Mouse (Mus musculus) CH12F3 (cell line): ENCODE measurements around the gene Umodl1.

Source experiments
- in situ Hi-C: fragments of 300-500 bp; cut with MboI; formaldehyde crosslinking; loops from 2 replicates; pipeline ENCODE4 v1.14.3; 2020; ENCODE audit warnings: low sequenced_read_pairs

Umodl1 gene

DNA sequence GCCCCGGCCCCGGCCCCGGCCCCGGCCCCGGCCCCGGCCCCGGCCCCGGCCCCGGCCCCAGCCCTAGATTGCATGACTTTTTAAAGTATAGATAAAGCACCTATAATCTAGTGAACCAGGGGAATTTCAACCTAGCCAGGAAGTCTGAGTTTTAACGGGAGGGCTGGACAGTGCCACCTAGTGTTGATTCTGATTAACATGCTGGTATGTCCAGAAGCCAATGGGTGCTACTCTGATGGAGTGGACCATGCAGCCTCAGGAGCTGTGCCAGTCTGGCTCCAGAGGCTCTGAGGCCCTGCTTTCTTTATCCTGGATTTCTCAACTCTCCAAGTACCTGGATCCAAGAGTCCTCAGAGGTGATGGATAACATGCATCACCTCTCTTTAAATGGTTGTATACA, 35.8 kb downstream of the Umodl1 start:
- in situ Hi-C loops: no loop called here

DNA sequence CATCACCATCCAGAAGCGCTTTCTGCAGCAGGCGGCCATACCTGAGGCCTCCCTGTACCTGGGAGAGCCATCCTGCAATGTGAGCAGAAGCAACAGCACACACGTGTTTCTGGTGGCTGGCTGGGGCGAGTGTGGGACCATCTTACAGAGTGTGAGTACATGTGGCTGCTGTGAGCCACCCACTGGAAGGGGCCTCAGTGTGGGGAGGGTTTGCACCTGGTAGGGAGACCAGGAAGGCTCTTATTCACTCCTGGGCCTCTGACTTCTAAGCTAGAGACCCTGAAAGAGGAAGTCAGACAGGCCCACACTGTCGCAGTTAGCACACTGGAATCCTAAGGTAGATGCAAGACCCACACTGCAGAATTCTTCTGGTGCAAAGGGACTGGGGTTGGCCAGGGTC, 41.9 kb downstream of the Umodl1 start:
- in situ Hi-C loops: no loop called here

DNA sequence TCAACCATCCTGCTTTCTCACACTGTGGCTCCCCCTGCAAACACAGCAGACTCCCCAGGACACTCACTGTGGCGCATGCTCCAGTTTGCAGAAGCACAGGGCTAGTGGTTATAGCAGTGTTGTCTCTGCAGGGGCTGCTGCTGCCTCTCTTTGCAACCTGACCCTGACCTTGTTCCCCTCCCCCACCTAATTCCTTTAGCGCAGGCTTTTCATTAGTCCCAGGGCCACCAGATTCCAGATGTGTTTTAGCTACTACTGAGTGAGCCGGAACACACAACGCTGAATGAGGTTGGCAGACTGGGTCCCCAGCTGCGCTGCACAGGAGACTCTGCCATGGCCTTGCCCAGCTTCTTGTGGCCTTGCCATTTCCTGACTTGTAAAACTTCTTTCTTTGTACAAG, 46.5 kb downstream of the Umodl1 start:
- in situ Hi-C loops: no loop called here

DNA sequence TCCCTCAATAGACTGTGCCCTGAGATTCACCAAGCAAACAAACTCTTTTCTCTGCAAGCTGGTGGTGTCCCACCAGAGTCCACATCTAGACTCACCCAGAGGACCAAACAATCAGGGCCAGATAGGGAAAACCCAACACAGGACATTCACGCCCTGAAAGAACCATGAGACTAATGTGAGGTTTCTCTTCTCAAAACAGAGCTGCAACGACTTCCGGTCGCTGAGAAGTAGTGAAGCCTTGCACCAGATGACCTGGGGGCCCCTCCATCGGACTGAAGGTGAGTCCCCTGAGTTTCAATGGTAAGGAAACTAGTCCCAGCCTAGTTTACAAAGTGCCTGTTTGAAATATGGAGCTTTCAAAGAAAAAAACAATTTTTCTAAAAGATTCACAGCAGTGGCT, 48.2 kb downstream of the Umodl1 start:
- in situ Hi-C loops: no loop called here

DNA sequence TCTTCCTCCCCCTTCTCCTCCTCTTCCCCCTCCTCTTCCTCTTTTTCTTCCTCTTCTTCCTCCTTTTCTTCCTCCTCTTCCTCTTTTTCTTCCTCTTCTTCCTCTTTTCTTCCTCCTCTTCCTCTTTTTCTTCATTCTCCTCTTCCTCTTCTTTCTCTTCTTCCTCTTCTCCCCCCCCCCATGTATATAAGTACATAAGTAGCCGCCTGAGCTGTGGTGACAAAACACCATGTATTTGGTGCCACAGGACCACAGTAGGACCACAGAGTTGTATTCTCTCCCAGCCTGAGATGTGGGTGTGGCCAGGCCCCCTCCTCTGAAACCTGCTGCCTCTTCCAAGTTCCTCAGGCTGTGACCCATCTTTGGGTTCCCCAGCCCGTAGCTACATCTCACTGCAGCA, 50.8 kb downstream of the Umodl1 start:
- in situ Hi-C loops: no loop called here

DNA sequence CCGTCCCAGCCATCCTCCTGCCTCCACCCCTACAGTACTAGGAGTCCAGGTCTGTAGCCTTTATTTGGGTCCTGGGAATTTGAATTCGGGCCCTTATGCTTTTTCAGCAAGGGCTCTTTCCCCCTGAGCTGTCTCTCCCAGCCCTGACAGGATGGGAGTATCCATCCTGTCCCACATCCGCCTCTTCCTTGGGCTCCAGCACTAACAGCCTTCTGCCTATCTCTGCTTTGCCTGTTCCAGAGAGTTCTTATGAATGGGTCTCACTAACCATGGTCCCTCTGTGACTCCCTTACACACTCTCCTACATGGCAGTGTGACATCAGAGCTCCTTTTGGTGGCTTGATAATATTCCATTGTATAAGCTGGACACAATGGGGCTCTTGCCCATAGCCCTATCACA, 52.9 kb downstream of the Umodl1 start:
- in situ Hi-C loops: no loop called here

DNA sequence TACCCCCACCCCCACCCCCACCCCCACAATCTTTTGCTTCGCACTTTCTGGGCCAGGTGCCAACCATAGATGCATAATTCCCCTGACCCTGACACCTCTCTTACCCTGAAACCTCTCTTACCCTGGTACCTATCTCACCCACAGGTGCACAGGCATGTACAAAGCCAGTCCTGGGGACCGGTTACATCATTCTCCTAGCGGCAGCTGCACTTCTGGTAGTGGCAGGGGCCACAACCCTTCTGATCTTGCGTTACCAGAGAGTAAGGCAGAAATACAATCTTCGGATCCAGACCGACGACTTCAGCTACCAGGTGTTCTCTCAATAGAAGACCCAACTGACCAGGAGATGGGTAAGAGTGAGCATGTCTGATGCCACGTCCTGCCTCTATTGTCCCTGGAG, 54.0 kb downstream of the Umodl1 start:
- in situ Hi-C loops: no loop called here

DNA sequence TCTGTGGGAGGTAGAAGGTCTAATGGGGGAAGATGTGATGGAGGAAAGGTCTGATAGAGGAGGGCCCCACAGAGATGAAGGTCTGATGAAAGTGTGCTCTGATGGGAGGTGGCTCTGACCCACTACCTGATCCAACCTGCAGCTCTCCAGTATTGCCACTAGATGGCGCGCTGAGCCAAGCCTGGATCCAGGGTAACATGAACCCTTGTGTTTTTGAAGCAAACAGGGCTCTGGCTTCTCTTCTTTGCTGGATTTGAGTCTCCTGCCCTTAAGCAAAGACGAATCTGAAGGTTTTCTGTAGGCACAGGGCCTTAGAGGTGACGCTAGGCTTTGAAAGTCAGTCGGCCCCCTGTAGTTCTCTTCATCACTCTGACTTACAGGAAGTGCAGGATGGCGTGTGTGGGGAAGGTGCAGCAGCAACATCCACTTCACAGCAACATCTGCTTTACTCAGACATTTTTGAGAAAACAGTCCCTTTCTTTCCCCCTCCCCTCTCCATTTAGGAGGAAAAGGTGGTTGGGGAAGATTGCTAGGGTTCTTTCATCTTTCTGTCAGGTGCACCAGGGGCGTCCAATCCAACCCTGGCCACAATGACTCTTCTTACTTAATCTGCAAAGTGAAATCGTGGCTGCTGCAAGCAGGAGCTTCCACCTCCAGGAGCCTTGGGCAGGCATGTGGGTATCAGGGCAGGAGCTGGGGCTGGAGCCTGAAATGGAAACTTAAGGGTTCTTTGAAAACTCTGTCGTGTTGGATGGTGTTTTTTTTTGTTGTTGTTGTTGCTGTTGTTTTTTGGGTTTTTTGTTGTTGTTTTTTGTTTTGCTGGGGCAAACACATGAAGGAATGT, 57.3 kb downstream of the Umodl1 start:
- in situ Hi-C loops: no loop called here

DNA sequence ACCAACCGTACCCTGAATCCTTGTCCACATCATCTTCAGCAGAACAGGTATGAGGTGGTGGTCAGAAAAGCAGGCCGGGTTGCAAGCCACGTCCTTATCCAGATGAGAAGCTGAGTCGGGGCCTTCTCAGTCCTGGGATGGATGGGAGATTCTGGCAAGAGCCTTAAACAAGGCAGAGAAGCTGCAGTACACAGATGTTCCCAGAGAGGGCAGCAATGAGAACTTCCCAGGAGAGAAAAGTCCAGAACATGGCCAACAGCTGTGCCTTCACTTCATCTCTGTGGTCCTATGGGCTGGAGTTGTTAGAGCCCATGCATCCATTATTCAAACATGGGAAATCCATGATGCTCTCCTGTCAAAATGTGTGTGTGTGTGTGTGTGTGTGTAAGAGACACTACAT, 63.8 kb downstream of the Umodl1 start:
- in situ Hi-C loops: loop anchor here (5.0 kb wide), 1 partner anchor 99 kb away; no protein-coding TSS in a partner anchor

DNA sequence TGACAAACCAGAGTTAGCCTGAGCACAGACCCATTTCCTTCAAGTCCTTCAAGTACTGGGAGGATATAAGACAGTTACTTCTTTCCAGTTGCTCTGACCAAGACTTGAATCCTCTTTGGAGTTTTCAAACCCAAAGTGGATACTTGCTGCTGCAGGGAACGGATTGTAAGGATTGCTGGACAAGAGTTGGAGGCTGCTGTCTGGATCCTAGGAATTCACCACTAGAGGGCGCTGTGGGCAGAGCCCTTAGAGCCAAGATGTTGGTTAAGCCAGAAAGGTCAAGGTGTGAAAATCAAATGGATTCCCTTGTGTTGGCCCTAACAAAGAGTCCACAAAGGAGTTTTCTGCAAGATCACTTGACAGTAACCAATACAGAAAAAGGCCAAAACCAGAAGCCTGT, 65.1 kb downstream of the Umodl1 start:
- in situ Hi-C loops: loop anchor here (5.0 kb wide), 1 partner anchor 98 kb away; no protein-coding TSS in a partner anchor

DNA sequence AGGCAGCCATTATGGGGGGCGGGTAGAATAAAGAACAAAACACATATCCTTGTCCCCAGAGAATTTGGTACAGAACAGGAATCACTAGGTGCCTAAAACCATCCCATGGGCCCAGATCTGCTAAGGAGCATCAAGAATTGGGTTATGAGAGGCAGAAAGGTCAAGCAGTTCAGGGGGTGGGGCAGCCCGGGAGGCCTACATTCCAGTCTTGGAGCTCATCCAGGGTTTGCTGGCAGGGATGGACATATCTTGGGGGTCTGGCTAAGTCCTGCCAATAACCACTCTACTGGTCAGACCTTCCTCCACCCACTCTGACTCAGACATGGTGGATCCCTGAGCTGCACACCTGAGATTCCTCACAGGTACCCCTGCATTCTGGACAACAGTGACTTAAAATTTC, 65.6 kb downstream of the Umodl1 start:
- in situ Hi-C loops: no loop called here

DNA sequence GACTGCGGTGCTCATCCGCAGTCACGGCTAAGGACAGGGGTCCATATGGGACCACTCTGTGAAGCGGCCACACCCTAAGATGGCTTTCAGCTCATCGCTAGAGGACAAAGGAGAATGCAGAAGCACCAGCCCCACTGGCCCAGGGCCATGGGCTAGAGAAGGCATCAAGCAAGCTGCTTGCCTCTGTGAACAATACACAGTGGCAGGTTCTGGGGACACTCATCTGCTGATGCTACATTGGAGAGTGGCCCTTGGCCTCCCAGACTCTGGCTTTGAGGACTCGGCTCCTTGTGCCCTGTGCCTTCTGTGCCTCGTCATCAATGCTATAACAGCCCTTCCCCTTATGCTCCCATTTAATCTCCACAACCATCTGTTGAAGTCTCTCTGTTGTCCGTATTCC, 66.8 kb downstream of the Umodl1 start:
- in situ Hi-C loops: no loop called here

DNA sequence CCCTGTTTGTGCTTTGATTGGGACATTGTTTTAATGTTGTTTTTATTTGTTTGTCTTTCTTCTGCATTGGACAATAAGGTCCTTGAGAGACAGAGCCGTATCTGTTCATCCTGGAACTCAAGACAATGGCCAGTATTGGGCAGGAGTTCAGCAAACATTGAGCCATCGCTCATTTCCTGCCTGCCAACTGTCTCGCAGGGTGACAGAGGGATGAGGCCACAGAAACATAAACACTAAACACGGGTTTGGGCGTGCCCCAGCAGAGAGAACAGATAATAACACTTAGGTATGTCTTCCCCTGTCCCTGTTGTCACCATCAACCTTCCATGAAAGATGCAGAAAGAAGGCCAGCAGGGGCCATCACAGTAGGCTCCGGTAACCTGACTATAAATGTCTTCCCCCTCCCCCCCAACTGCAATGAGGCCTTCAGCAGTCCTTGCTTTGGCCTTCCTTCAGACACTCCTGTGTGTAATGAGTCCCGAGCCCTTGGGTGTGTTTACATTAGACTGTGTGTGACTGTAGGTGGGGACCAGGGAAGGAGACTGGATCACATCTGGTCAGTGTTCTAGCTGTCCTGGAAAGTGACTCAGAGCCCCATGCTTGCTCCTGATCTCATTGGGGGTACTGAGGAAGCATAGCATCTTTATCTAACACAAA, 69.8 kb downstream of the Umodl1 start:
- in situ Hi-C loops: no loop called here

DNA sequence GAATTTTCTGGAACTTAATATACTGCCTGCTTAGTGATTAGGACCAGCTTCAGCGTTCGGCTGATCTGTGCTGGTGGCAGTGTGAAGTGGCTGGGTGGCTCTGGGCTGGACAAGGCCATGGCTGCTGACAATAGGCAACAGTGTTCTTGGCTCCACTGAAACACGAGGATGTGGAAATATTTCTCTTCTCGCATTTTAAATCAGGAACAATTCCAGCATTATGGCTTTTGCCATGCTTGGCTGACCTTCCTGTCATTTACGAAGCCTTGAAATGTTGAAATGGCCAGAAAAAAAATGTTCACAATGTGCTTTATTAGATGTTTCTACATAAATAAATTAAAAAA, 70.3 kb downstream of the Umodl1 start:
- in situ Hi-C loops: no loop called here

DNA sequence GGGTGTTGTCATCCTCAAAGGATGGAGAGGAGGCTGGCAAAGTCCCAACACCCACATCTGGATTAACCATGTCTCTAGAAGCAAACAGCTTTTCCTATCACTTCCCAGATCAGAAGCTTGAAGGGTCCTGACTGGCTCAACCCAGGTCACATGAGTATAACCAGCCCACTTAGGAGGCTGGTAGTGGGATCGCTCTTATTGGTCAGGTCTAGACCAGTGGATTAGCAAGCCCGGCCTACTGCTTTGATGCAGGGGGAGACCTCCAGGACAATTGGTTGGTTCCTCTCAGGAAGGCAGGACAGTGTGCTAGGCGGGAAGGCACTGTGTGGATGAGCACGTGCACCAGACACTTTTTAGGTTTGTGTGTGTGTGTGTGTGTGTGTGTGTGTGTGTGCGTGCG, 72.5 kb downstream of the Umodl1 start:
- in situ Hi-C loops: no loop called here

DNA sequence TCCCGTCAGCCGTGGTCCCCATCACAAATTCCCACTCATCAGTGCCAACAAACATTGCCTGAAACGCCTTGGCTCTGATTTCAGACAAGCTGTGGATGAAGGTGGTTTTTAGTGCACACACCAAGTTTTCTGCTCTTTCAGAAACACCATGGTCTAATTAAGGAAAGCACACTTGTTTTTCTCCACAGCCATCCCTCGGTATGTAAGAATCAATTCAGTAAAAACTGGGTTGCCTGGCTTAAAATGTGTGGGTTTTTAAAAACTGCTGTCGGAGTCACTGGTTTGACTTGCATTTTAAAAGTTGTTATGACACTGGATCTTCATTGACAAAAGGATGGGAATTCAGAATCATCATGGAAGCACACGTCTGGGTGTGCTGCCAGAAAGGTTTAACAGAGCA, 73.3 kb downstream of the Umodl1 start:
- in situ Hi-C loops: no loop called here

DNA sequence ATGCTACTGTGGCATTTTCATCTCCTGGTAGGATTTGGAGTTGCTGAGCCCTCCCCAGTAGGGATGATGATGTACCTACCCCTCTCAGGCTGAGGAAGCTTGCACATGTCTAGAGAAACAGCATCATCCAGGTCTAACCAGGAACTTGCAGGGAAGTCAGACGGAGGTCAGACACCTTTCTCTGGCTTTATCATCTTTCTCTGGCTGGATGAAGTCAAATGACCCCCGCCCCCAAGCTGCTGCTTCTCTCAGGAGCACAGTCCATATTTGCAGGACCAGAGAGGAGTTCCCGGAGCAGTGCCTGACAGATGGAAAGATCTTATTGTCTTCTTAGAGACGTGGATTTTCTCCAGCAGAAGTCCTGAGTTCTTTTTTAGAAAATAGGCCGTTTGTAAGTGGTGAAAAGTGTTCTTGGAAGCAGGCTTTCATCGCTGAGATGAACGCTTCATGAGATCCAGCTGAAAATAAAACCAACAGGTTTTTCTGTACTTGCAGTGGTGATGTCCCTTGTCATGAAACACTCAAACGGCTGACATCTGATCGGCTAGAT, 74.5 kb downstream of the Umodl1 start:
- in situ Hi-C loops: no loop called here

DNA sequence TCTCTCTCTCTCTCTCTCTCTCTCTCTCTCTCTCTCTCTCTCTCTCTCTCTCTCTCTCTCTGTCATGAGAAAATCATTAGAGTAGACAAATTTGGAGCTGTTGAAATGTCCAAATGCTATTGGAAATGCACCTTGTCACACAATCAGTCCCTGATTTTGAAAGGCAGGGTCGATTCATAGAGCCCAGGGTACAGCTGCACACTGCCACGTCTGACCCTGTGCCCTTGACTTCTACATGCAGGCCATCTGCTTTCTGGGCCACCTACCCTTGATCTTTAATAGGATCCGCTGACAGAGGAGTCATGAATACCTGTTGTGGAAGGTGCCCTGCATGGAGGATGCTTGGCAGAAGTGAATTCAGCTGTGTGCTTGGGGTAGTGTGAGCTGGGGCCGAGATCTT, 75.0 kb downstream of the Umodl1 start:
- in situ Hi-C loops: no loop called here

DNA sequence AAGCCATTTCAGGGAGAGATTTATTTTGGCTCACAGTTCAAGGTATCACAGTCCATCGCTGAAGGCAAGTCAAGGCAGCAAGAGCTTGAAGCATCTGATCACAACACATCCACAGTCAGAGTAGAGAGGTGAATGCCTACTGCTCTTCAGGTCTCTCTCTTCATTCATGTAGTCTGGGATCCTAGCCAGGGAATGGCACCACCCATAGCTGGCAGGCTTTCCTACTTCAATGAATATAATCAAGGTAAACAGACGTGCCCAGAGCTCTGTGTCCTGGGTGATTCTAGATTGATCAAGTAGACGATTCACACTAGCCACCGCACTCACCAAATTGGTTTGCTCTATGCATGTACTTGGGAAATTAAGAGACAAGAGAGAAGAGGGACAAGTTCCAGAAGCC, 77.9 kb downstream of the Umodl1 start:
- in situ Hi-C loops: no loop called here

DNA sequence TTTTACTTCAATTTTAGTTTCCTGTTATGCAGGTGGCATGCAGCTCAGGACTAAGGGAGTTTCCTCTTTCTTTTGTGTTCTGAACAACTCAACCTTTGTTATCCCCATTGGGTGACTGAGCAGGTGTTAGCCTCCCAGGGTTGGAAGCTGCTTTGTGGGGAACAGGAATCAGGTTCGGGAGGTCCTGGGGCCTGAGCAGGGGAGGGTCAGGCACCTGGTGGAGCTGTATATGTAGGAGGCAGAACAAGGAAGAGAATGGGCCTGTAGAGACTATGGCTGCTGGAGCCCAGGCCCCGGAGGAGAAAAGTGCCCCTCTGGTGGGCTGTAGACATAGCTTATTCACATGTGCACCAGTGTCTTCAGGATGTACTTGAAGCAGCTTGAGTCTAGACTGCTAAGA, 78.8 kb downstream of the Umodl1 start:
- in situ Hi-C loops: no loop called here

DNA sequence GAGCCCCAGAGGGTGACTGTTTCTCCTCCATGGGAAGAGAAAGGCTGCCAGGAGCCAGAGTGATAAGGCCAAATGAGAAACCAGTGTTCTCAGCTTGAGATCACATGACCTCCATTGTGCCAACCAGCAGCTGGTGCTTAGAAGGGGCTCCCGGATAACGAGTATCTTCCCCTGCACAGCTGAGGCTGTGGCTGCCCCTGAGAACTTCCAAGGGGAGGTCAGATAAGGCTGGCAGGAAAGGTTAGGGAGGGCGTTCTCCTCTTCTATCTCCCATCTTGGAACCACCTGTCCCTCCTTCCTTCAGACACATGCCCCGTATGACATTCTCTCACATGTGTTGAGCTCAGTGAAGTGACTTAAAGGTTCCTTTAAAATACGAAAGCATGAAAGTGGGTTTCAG, 79.7 kb downstream of the Umodl1 start:
- in situ Hi-C loops: no loop called here

DNA sequence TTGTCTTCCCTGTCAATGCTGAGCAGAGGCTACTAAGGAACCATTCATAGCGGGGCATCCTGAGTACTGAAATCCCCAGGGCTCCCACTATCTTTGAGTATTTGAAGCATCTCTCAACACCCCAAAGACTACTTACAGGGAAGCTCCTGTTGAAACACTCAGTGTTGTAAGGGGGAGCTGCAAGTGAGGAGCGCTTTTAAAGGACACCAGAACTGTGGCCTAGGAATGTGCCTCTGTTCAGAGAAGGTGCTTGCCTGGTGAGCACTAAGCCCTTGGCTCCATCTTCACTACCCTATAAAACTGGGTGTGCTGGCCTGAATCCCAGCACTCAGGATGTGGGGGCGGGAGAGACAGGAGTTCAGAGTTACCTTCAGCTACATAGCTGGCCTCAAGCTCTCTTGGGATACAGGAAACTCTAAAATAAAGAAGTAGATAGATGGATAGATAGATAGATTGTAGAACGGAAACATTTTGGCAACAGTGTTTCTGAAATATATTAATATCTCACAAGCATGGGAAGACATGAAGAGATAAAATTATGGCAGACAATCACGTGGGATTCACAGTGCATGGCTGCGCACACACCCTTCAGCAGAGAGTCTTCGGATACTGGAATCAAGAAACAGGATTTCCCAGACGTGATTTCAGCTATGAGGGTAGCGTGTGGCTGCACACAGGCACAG, 80.4 kb downstream of the Umodl1 start:
- in situ Hi-C loops: no loop called here
